Mouse (Mus musculus) heart, adult 11 months (tissue): Measurements from ENCODE around the gene Myo9b.
"Not testable (repeated sequence)": the region's sequence is repeated elsewhere in the genome, so short reads cannot be mapped to it uniquely, and the experiment has no call there.

ENCODE experiments used
- DNase-seq: peaks from one replicate; pipeline ENCODE4 v3.0.0; 2022

Gene Myo9b

DNA sequence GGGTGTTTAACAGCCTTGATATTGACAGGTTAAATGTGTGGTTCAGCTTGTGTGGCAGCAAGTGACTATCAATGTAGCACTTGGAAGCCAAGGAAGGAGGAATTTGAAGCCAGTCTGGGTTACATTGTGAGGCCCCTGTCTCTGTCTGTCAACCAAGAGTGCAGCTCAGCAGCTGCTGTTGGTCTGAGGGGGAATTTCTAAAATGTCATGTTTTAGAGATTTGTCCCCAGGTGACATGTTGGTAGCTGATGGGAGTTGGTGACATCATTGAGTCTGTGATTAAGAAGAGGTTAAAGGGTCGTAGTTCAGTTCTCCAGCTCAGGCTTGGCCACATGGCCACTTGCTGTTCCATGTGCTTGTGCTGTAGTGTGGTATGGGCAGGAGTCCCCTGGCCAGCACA, 24.9 kb downstream of the Myo9b start:
- no peak for DNase-seq

DNA sequence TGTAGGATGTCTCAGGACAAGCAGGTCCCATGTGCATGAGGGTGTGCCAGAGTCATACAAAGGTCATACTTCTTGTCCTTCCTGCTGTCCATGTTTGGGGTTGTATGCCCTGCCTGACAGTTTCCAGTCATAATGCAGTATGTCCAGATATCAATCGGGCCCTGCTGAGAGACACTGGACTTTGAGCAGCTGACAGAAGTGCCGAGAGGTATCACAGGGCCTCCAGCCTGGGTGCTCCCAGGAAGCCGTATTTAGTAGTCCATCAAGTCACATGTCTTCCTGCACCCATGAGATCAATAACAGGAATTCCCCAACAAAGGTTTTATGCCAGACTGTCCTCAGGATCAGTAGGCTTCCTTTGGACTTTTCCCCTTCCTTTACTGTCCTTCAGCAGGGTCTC, 27.2 kb downstream of the Myo9b start:
- no peak for DNase-seq

DNA sequence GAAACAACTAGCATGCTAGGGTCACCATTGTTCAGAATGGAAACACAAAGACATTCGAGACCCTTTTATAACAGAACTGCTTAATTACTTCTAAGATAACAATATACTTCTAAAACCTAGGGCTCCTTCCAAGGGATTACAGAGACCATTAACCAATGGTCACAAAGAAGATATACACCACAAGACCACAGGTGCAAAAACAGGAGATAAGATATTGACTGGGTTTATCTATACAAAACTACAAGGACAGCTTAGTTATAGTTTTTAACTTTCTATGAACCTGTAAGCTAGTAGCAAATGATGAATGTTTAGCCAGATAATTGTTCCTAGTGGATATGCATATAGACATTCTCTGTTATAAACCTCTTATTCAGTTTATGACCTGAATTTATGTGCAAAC, 30.3 kb downstream of the Myo9b start:
- DNase-seq: no peak

DNA sequence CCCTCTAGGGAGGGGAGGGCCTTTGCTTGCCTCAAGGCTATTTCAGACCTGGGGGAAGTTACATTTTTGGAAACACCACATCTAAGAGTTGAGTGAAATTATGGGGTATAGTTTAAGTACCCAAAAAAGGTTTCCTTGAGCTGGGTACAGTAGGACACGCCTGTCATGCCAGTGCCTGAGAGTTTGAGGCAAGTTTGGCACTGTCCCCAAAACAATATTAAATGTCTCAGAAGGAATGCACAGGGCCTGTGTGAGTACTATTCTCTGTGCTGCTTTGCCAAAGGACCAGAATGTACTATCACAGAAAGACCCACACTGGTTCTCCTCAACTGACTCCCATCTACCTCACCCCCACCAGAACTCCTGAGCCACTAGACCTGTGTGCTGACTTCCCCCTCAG, 31.1 kb downstream of the Myo9b start:
- peak; percentile 88 for DNase-seq

DNA sequence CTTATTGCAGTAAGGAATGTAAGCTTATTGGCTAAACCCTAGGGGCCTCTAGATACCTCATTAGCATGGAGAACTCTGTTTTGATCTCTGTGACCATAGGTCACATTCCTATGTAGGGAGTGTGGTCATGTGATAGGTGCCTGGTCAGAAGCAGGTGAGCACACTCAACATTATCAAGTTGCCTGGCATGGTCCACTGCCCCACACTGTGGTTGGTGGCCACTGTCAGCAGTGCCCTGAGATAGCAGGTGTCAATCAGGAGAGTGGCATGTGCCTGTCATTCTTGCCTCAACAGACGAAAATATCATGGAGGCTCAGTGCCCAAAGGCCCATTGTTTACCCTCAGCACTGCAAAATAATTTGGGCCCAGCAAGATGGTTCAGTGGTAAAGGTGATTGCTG, 33.5 kb downstream of the Myo9b start:
- DNase-seq: peak; percentile 89

DNA sequence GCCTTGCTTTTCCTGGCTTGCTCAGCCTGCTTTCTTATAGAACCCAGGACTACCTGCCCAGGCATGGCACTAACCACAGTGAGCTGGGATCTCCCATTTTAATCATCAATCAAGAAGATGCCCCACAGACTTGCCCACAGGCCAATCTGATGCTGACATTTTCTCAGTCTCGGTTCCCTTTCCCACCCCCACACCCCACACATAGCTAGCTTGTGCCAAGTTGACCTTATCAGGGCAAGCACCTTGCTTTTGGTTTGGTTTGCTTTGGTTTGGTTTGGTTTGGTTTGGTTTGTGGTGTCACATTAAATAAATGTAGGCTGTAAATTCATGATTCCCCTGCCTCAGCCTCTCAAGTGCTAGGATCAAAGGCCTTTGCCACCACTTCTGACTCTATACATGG, 34.9 kb downstream of the Myo9b start:
- no peak for DNase-seq

DNA sequence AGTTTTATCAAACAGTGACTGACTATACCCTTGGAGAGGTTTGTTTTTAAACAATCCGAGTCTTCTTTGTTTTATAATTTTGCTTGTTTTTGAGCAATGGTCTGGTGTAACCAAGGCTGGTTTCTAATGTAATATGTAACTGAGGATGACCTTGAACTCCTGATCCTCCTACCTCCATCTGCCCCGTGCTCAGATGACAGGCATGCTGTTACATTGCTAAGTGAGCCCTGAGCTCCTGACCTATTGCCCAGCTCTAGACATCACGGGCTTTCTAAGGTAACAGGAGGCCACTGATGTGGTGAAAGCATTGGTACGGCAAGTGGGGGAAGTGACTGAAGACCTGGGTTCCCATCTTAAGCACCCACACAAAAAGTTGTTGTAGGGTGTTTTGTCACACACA, 35.4 kb downstream of the Myo9b start:
- DNase-seq: peak; percentile 88

DNA sequence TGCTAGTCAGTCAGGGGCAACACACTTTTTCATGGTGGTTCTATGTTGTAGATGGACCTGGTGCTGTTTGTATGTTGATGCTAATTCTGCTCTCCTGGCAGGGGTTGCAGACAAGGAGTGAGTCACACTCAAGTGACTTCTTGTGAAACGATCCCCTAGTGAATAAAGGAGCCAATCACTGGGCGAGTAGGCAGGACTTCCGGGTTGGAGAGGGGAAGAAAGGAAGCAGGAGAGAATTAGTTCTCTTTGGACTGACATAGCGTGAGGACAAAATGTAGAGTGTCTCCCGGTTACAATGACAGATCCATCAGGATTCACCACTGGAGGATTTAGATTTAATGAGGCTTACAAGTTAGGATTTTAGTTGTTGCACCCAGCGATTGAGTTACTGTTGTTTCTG, 37.9 kb downstream of the Myo9b start:
- peak; percentile 98 for DNase-seq

DNA sequence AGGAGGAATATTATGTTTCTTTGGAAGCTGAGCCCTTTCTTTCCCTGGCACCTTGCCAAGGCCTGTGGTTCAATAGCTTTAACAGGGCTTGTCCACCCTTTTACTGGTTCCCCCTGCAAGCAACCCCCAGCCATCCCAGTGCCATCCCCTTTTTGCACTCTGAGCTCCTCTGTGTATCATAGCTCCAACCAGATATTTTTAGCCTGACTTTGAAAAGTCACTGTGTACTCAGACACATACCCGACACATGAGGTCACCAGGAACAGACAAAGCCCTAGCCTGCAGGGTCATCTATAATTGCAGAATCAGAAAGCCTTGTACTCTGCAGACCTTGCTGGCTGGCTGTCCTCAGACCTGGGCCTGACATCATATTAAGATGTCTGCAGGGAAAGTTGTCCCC, 40.2 kb downstream of the Myo9b start:
- peak; percentile 98 for DNase-seq

DNA sequence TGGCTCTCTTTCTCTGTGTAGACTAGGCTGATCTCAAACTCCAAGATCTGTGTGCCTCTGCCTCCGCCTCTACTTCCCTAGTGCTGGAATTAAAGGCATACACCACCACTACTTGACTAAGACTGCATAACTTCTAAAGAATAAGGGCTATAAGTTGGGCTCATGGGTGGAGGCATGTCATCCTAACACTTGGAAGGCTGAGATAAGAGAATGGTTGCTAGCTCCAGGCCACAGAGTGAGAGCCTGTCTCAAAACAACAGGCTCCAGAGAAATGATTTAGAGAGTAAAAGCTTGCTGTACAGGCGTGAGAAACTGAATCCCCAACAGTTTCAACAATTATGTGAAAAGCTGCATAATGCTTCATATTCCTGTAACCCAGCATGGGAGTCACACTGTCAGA, 41.4 kb downstream of the Myo9b start:
- no peak for DNase-seq

DNA sequence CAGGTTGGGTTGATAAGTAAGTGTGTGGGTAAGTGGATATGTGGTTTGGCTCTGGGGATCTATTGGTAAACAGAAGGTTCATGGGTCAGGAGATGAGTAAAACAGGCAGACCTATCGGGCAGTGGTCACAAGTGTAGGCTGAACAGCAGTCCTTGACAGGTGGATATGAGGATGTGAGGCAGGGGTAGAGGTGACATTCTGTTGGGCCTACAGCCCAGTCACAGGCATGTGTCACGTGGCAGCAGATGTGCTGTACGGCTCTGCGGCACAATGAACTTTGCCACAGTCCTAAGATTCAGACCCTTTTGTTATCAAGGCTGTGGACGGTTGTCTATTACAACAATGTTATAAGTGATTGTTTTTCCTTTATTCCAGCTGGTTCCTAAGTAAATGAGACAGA, 43.5 kb downstream of the Myo9b start:
- peak; percentile 96 for DNase-seq

DNA sequence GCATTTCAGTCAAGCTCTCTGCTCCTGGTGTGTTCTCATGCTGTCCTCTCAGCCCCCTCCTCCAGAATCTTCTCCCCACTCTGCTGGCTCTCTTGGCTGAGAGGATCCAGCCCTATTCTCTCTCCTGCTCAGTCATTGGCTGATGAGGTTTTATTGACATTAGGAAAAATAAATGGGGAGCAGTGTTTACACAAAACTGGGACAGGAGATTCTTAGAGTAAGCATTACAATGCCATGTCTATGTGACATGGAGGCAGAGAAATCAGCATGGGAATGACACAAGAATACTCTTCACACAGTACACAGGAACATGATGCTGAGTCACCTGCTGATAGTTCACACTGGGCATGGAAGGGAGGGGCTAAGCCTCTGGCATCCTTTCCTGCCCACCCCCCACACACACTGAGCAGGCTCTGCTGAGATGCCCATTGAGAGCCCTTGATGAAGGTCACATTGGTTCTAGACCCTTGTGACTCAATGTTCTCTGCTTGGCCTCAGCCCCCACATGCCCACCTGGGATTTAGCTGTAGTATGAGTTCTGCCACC, 44.0 kb downstream of the Myo9b start:
- peak; percentile 92 for DNase-seq

DNA sequence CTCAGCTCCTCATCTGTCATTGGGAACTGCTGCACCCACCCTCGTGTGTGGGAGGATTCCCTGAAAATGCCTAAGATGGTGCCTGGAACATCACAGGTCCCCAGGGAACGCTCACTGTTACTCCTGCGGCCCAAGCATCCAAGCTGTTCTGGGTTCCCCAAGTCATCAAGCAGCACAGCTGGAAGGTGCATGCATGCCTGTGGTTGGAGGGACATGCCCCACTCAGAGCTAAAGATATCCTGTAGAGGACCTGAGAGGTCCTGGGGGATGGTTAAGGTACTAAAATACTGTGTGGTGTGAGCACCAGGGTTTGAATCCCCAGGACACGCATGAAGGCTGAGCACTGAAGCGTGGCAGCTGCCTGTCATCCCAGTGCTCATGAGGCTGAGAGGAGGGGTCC, 46.1 kb downstream of the Myo9b start:
- DNase-seq: not testable (repeated sequence)

DNA sequence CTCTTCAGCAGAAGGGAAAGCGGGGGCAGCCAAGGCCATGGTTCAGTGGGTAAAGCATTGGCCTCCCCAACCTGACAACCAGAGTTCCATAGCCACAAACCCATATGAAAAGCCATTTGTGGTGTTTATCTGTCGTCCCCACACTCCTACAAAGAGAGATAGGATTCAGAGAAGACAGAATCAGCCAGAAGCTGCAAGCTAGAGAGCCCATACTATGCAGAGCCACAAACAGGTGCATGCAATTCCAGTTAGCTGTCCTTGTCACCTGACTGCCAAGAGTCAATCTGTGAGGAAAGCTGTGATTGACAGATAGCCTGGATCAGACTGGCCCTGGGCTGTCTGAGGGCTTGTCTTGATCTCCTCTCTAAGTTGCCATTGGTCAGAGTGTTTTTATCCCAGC, 47.2 kb downstream of the Myo9b start:
- DNase-seq: not testable (repeated sequence)

DNA sequence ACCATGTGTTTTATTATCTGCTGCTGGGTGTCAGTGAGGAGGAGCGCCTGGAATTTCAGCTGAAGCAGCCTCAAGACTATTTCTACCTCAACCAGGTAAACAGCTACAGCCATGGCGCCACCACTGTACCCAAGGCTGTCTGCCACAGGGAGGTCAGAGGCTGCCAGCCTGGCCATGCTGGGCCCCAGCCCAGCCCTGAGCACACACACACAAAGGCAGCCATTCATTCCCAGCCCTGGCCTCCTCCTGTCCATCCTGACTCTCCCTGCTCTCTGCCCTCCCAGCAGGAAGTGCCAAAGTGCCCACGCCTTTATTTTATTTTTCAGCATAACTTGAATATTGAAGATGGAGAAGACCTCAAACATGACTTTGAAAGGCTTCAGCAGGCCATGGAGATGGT, 50.4 kb downstream of the Myo9b start:
- DNase-seq: no peak

DNA sequence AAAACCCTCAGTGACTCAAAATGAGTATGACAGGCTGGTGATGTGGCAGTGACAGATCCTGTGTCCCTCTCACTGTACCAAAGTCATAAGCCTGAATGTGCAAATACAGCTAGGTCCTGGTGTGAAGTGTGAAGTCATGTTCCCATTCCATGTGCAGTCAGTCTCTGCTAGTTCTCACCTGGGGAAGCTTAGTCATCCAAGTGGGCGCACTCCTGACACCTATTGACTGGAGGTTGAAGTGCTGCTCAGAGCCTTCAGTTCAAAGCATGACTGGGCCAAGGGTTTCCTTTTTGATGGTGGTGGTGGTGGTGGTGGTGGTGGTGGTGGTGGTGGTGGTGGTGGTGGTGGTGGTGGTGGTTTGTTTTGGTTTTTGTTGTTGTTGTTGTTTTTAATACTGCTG, 52.3 kb downstream of the Myo9b start:
- peak; percentile 93 for DNase-seq

DNA sequence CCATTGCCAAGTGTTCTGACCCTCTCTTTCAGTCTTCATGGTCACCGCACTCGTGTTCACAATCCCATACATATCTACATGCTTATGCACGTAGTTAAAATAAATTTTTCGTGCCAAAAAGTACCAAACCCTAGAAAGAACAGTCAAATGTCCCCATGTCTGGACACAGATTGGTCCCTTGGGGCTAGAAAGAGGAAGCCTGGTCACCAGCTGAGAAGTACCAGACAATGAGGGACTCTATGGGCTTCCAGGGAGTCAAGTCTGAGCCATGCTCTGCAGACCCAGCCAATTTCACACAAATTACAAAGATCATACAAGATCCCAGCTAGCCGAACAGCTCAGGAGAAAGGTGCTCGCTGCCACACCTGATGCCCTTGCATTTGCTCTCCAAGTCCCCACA, 65.3 kb downstream of the Myo9b start:
- DNase-seq: not testable (repeated sequence)

DNA sequence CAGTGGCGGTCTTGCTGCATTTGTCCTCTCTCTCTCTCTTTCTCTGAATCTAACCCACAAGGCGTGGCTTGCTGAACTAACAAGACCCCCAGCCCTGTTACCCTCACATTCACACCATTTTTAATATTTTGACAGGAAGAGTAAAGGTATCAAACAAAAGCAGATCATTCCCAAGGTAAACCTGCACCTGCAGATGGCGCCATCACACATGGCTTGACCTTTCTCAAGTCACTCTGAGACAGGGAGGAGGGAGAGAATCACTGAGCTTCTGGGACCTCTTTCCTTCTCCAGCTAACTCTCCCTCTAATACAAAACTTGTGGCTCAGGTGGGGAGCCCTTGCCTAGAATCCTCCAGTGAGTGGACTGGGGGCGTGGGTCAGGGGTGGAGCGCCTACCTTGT, 68.1 kb downstream of the Myo9b start:
- no peak for DNase-seq

DNA sequence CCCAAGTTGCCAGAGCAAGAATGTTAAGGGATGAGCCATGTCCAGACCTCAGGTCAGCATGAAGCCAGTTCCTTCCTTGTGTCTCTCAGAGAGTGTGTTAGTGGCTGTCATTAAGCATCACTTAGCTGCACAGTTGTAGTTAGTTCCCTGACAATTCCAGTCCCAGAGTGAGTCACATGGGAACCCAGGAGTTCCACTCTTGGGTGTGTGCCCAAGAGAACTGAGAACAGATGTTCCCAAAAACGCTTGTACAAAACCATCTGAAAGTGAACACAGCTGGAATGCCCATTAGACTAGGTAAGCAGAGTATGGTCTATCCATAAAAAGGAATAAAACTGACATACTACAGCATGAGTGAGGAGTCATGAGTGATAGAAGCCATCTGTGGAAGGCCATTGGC, 74.1 kb downstream of the Myo9b start:
- DNase-seq: no peak

DNA sequence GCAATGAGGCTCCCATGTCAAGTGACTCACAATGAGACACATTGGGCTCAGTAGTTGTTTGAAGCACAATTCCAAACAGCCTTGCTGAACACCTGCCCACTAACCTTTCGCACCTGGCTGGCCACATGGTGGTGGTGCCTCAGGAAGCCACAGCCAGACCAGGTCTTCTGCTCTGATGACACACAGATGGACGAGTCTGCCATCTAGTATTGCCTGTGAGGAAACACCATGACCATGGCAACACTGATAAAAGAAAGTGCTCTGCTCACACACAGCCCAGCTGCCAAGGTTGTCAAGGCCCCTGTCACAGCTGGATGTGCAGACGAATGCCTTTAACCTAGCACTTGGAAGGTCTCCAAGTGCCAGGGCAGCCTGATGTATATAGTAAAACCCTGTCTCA, 78.6 kb downstream of the Myo9b start:
- DNase-seq: no peak

DNA sequence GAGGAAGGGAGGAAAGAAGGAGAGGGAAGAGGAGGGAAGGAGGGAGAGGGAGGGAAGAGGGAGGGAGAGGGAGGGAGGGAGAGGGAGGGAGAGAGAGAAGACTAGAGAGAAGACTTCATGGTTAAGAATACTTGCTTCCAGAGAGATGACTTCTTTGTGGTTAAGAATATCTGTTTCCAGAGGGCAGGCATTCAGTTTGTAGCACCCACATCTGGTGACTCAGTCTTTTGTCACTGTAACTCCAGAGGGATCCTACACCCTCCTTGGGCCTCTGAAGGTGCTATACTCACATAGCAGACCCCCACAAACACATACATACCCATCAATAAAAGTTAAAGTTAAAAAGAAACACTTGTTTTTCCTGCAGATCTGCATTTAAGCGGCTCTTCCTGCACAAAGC, 79.0 kb downstream of the Myo9b start:
- DNase-seq: no peak

DNA sequence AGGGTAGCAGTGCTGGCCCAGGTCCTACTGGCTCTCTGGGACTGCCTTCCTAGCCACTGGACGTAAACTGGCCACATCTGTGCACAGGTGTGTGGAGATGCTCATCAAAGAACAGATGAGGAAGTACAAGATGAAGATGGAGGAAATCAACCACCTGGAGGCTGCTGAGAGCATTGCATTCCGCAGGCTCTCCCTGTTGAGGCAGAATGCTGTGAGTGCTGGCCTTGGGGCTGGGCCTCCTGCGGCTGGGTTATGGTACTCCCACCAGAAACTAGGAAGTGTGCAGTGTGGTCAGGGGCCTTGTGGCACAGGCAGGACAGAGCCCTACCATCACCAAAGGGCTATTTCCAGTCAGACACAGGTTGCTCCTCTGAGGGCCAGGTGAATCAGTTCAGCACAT, 85.5 kb downstream of the Myo9b start:
- no peak for DNase-seq

DNA sequence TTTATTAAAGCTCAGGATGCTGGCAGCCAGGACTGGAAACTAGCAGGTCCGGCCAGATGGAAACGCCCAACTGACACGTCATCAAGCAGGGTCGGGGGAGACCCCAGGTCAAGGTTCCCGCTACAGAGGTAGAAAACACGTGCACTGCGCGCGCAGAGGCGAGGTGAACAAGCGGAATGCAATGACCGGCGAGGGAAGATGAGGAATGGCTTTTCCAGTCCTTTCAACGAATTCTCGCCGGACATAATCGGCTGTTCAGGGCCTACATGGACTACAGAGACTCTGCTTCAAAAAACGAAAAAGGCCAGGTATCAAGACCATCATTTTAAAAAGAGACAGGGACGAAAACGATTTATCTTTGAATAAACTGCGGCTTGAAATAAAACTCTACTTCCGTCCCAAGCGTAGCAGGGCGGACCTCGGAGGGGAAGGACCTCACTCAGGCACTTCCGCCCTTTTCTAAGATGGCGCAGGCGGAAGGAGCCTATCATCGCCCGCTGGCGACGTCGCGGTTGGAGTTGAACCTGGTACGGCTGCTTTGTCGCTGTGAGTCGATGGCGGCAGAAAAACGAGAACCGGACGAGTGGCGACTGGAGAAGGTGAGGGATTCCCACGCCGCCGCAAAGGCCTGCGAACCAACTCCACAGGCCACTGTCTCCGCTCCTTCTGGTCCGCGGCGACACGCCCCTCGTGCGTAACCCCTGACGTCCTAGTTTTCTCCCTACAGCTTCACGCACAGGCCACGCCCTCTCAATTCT, 94.4 kb downstream of the Myo9b start, which contains the start of gene Use1:
Gene Use1, plus strand, starts transcription at position 78 of the 758 bp plus-strand sequence.
- peak; percentile 100 for DNase-seq

DNA sequence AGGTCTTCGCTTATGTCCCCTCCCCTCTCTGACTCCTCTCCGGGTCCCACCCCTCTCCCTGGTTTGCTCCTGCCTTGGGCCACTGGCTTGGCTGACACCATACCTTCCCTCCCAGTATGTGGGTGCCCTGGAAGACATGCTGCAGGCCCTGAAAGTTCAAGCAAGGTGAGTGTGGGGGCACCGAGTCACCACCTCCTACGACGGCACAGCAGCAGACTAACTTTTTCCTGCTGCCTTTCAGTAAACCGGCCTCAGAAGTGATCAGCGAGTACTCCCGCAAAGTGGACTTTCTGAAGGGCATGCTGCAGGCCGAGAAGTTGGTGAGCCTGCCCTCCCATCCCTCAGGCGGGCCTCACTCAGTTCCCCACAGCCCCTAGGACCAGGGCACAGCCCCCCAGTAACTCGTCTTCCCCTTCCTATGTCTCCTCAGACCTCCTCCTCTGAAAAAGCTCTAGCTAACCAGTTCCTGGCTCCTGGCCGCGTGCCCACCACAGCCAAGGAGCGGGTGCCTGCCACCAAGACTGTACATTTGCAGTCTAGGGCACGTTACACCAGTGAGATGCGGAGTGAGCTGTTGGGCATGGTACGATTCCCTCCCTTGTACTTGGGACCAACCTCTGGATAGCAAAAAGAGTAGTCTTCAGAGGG, 95.1 kb downstream of the Myo9b start:
- DNase-seq: no peak

DNA sequence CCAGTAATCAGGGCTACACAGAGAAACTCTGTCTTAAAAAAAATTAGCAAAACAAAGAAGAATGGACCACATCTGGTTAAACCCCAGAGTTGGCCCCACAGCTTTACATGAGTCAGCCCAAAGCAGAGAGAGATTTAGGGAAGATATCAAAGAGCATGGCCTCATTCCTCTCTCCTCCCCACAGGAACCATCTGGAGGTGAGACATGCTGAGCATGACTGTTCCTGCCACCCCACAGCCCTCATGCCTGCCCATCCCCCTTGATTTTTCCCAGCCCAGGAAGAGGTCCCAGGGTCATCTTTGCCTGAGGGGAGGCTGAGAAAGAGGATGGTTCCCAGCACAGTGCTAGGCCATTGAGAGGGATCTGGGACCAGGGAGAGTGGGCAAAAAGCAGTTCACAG, 95.9 kb downstream of the Myo9b start:
- no peak for DNase-seq
